Mouse (Mus musculus) forebrain, postnatal 0 days (tissue): ENCODE results near the gene Polr1e. TPM values are rescaled to one million over a fixed set of nuclear protein-coding genes. Genes with fewer than 3 reads are reported as not detected.

ENCODE experiments used
- ATAC-seq: fragments of 200-750 bp; cut with Nextera tagmentation; 2 replicates; pipeline ENCODE4 v1.8.0; 2017; ENCODE audit warnings: mild to moderate bottlenecking, moderate library complexity
- DNase-seq: peaks from one replicate; pipeline ENCODE4 v3.0.0-alpha.2; 2015
- H3K27ac ChIP-seq: fragments of 300-500 bp; sonication (generic); 2 replicates; pipeline ENCODE4 v1.5.1; 2014; ENCODE audit warnings: low read depth, mild to moderate bottlenecking, antibody characterized with exemption, low read length, moderate library complexity, mixed read lengths
- H3K27me3 ChIP-seq: fragments of 300-500 bp; sonication (generic); 2 replicates; pipeline ENCODE4 v1.6.1; 2014; ENCODE audit warnings: mild to moderate bottlenecking, low read length, mixed read lengths; ENCODE audit not compliant: insufficient read depth
- H3K36me3 ChIP-seq: fragments of 300-500 bp; sonication (generic); 2 replicates; pipeline ENCODE4 v1.6.1; 2014; ENCODE audit warnings: mild to moderate bottlenecking, moderate library complexity; ENCODE audit not compliant: insufficient read depth
- H3K4me1 ChIP-seq: fragments of 300-500 bp; sonication (generic); 2 replicates; pipeline ENCODE4 v1.6.1; 2014; ENCODE audit warnings: antibody characterized with exemption; ENCODE audit not compliant: insufficient read depth
- H3K4me2 ChIP-seq: fragments of 300-500 bp; sonication (generic); 2 replicates; pipeline ENCODE4 v1.6.1; 2014; ENCODE audit warnings: low read depth, mild to moderate bottlenecking, moderate library complexity
- H3K4me3 ChIP-seq: fragments of 300-500 bp; sonication (generic); 2 replicates; pipeline ENCODE4 v1.5.1; 2014; ENCODE audit warnings: low read depth, low read length, mixed read lengths
- H3K9ac ChIP-seq: fragments of 300-500 bp; sonication (generic); 2 replicates; pipeline ENCODE4 v1.6.1; 2014; ENCODE audit warnings: mild to moderate bottlenecking
- H3K9me3 ChIP-seq: fragments of 300-500 bp; sonication (generic); 2 replicates; pipeline ENCODE4 v1.6.1; 2016; ENCODE audit warnings: low read length
- CTCF ChIP-seq: sonication (generic); IDR thresholded peaks from 2 replicates; pipeline ENCODE4 v1.5.1; 2016; ENCODE audit warnings: antibody characterized with exemption, control low read depth, low read depth
- WGBS: fragments of 180-500 bp; shearing (Covaris S2); extraction: QIAGEN DNeasy Blood & Tissue Kit; methylation state at CpG from one replicate; pipeline ENCODE4 v1.1.7; 2014; 5-methylcytosine and 5-hydroxymethylcytosine counted together
- polyA plus RNA-seq: library from polyadenylated mRNA; unstranded; fragments of >200 nt; fragmentation: Nextera tagmentation; extraction: Ambion mirVana; gene quantifications from 2 replicates; pipeline ENCODE4 v1.2.1, GENCODE M21; 2015
- total RNA-seq: library from RNA; depleted of rRNA; stranded (reverse); fragments of >200 nt; gene quantifications from 2 replicates; pipeline ENCODE4 v1.2.3, GENCODE M21; 2014

The Polr1e gene
- total and polyA plus RNA-seq, 2 experiments from 2014 or later, result 13.4 to 23.7 TPM

GRCm38 (mm10) chr4:44976921-44977710, 41.3 kb upstream of the Polr1e start:
- Histone ChIP-seq H3K27me3 (no peaks in the 10 kb centered on the region), H3K36me3 (no peaks in the 10 kb centered on the region), H3K4me3 (no peak overlapping the region), H3K9ac (no peak overlapping the region), H3K4me2 (no peak overlapping the region), H3K27ac (no peak overlapping the region), H3K4me1 (peaks cover 12% of the 10 kb centered on the region), H3K9me3 (no peaks in the 10 kb centered on the region)
- no peak for ATAC-seq
- peak; percentile 15; the same call in 1 of the 2 replicates for TF ChIP-seq CTCF
- WGBS, result 91% methylated on average over 10 of the region's 10 CpGs
- no peak for DNase-seq

- WGBS, result 81% methylated on average over 5 of the region's 5 CpGs
- H3K27ac ChIP-seq, result no peak overlapping the region
- TF ChIP-seq CTCF, result no peak
- H3K4me2 ChIP-seq, result no peak overlapping the region
- H3K36me3 ChIP-seq, result no peaks in the 10 kb centered on the region
- peaks cover 12% of the 10 kb centered on the region for H3K4me1 ChIP-seq
- ATAC-seq, result no peak
- no peak overlapping the region for H3K4me3 ChIP-seq
- no peak for DNase-seq
- no peak overlapping the region for H3K9ac ChIP-seq
- no peaks in the 10 kb centered on the region for H3K27me3 ChIP-seq
- no peaks in the 10 kb centered on the region for H3K9me3 ChIP-seq
Observed at GRCm38 (mm10) chr4:44978175-44978574, 40.2 kb upstream of the Polr1e start.

GRCm38 (mm10) chr4:44979794-44980338, 38.5 kb upstream of the Polr1e start:
- ATAC-seq (no peak), DNase-seq (no peak)
- no peaks in the 10 kb centered on the region for H3K27me3 ChIP-seq
- WGBS, result 82% methylated on average over 7 of the region's 7 CpGs
- no peak overlapping the region for H3K27ac ChIP-seq
- no peak overlapping the region for H3K4me2 ChIP-seq
- H3K4me3 ChIP-seq, result no peak overlapping the region
- no peaks in the 10 kb centered on the region for H3K9me3 ChIP-seq
- H3K36me3 ChIP-seq, result no peaks in the 10 kb centered on the region
- TF ChIP-seq CTCF, result no peak
- H3K9ac ChIP-seq, result no peak overlapping the region
- peaks cover 8% of the 10 kb centered on the region; the same call in 1 of the 2 replicates for H3K4me1 ChIP-seq

GRCm38 (mm10) chr4:44981280-44981973, 37.0 kb upstream of the Polr1e start, which contains the start of gene Grhpr:
Grhpr (plus strand) TSS chr4:44981395.
- peaks cover 8% of the 10 kb centered on the region; the same call in 1 of the 2 replicates for H3K4me1 ChIP-seq
- peak; percentile 90 for ATAC-seq
- H3K27me3 ChIP-seq, result no peaks in the 10 kb centered on the region
- WGBS, result 4% methylated on average over 40 of the region's 40 CpGs
- peak within 1 kb of the TSS; percentile 93 for H3K4me2 ChIP-seq
- TF ChIP-seq CTCF, result no peak; the same call in 1 of the 2 replicates
- peak; percentile 68 for DNase-seq
- H3K9ac ChIP-seq, result peak within 1 kb of the TSS; percentile 57
- H3K27ac ChIP-seq, result no peak within 1 kb of the TSS
- no peaks in the 10 kb centered on the region for H3K36me3 ChIP-seq
- H3K4me3 ChIP-seq, result peak within 1 kb of the TSS; percentile 52
- no peaks in the 10 kb centered on the region for H3K9me3 ChIP-seq

GRCm38 (mm10) chr4:44981974-44982287, 36.5 kb upstream of the Polr1e start:
- Histone ChIP-seq H3K9ac (peak overlapping the region; percentile 6; the same call in 1 of the 2 replicates), H3K27me3 (no peaks in the 10 kb centered on the region), H3K4me1 (peaks cover 8% of the 10 kb centered on the region; the same call in 1 of the 2 replicates), H3K4me3 (peak overlapping the region; percentile 52), H3K9me3 (no peaks in the 10 kb centered on the region), H3K4me2 (peak overlapping the region; percentile 93), H3K27ac (no peak overlapping the region), H3K36me3 (no peaks in the 10 kb centered on the region)
- DNase-seq (peak; percentile 16), ATAC-seq (no peak)
- 8% methylated on average over 5 of the region's 5 CpGs for WGBS
- TF ChIP-seq CTCF, result no peak

GRCm38 (mm10) chr4:44982440-44983130, 35.8 kb upstream of the Polr1e start:
- no peaks in the 10 kb centered on the region for H3K9me3 ChIP-seq
- no peak overlapping the region for H3K4me2 ChIP-seq
- DNase-seq (no peak), ATAC-seq (no peak)
- no peak for TF ChIP-seq CTCF
- WGBS, result 75% methylated on average over 11 of the region's 11 CpGs
- H3K9ac ChIP-seq, result no peak overlapping the region
- H3K27ac ChIP-seq, result no peak overlapping the region
- H3K4me3 ChIP-seq, result no peak overlapping the region
- H3K36me3 ChIP-seq, result no peaks in the 10 kb centered on the region; the same call in 1 of the 2 replicates
- H3K27me3 ChIP-seq, result no peaks in the 10 kb centered on the region
- H3K4me1 ChIP-seq, result peaks cover 8% of the 10 kb centered on the region; the same call in 1 of the 2 replicates
